Mouse (Mus musculus) MEL (cell line): ENCODE results near the gene Fam110a. TPM values are rescaled to one million over a fixed set of nuclear protein-coding genes. Genes with fewer than 3 reads are reported as not detected.

ENCODE experiments used
- DNase-seq: peaks from one replicate; pipeline ENCODE4 v3.0.0; 2011; ENCODE audit warnings: low read depth, low spot score
- H3K27ac ChIP-seq: 2 replicates; pipeline ENCODE4 v1.5.1; 2012; ENCODE audit warnings: low read depth, mild to moderate bottlenecking, control low read depth, low read length, moderate library complexity; ENCODE audit not compliant: control insufficient read depth
- H3K27me3 ChIP-seq, 2 experiments: fragments of 150-350 bp in 1 of 2; sonication (generic) in 1 of 2; 2 replicates each; pipeline ENCODE4 v1.6.1; 2012; ENCODE audit warnings: low read length in 2 of 2, mild to moderate bottlenecking in 2 of 2, improper control_type of control experiment in 1 of 2, moderate library complexity in 1 of 2; ENCODE audit not compliant: insufficient read depth in 2 of 2, control insufficient read depth in 1 of 2
- H3K36me3 ChIP-seq, 2 experiments: 2 replicates each; pipeline ENCODE4 v1.6.1; 2012 to 2014; ENCODE audit warnings: low read length in 2 of 2, improper control_type of control experiment in 1 of 2, inconsistent platforms in 1 of 2, mild to moderate bottlenecking in 1 of 2; ENCODE audit not compliant: insufficient read depth in 2 of 2, control insufficient read depth in 1 of 2
- H3K4me1 ChIP-seq, 2 experiments: fragments of 150-350 bp in 1 of 2; sonication (generic) in 1 of 2; 2 replicates each; pipeline ENCODE4 v1.6.1; 2012; ENCODE audit warnings: low read length in 2 of 2, improper control_type of control experiment in 1 of 2, mild to moderate bottlenecking in 1 of 2; ENCODE audit not compliant: insufficient read depth in 2 of 2, control insufficient read depth in 1 of 2
- H3K4me3 ChIP-seq, 2 experiments: fragments of 150-350 bp in 1 of 2; sonication (generic) in 1 of 2; 2 replicates each; pipeline ENCODE4 v1.5.1; 2012; ENCODE audit warnings: low read depth in 2 of 2, low read length in 2 of 2, mild to moderate bottlenecking in 2 of 2, moderate library complexity in 2 of 2, control low read depth in 1 of 2, improper control_type of control experiment in 1 of 2; ENCODE audit not compliant: control insufficient read depth in 1 of 2, insufficient read depth in 1 of 2
- H3K79me2 ChIP-seq: 2 replicates; pipeline ENCODE4 v1.6.1; 2012; ENCODE audit warnings: mild to moderate bottlenecking, low read length, moderate library complexity; ENCODE audit not compliant: control insufficient read depth, poor library complexity, insufficient read depth
- H3K9ac ChIP-seq: 2 replicates; pipeline ENCODE4 v1.6.1; 2012; ENCODE audit warnings: low read depth, mild to moderate bottlenecking, control low read depth, low read length, moderate library complexity; ENCODE audit not compliant: control insufficient read depth, poor library complexity, severe bottlenecking
- H3K9me3 ChIP-seq: fragments of 150-350 bp; sonication (generic); replicated peaks from 2 replicates; pipeline ENCODE4 v1.6.1; 2012; ENCODE audit warnings: mild to moderate bottlenecking, low read length, improper control_type of control experiment, moderate library complexity; ENCODE audit not compliant: insufficient read depth
- CHD1 ChIP-seq: IDR thresholded peaks from 2 replicates; pipeline ENCODE4 v1.6.1; 2012; ENCODE audit warnings: low read depth, mild to moderate bottlenecking, inconsistent platforms, low read length, improper control_type of control experiment
- E2F4 ChIP-seq: IDR thresholded peaks from 2 replicates; pipeline ENCODE4 v1.6.1; 2011; ENCODE audit warnings: low read depth, low read length, improper control_type of control experiment, borderline replicate concordance
- EP300 ChIP-seq, 2 experiments: IDR thresholded peaks; 2 replicates each; pipeline ENCODE4 v1.6.1; 2011; ENCODE audit warnings: improper control_type of control experiment in 2 of 2, low read length in 2 of 2, low read depth in 1 of 2, mild to moderate bottlenecking in 1 of 2
- GATA1 ChIP-seq: IDR thresholded peaks from 2 replicates; pipeline ENCODE4 v1.6.1; 2011; ENCODE audit warnings: low read depth, low read length, improper control_type of control experiment
- JUND ChIP-seq: IDR thresholded peaks from 2 replicates; pipeline ENCODE4 v1.6.1; 2011; ENCODE audit warnings: low read depth, mild to moderate bottlenecking, improper control_type of control experiment, low read length
- MAX ChIP-seq: IDR thresholded peaks from 2 replicates; pipeline ENCODE4 v1.6.1; 2011; ENCODE audit warnings: low read length, improper control_type of control experiment
- MXI1 ChIP-seq: IDR thresholded peaks from 2 replicates; pipeline ENCODE4 v1.6.1; 2011; ENCODE audit warnings: mild to moderate bottlenecking, low read depth, low read length, improper control_type of control experiment
- MYB ChIP-seq: IDR thresholded peaks from 2 replicates; pipeline ENCODE4 v1.6.1; 2011; ENCODE audit warnings: mild to moderate bottlenecking, low read depth, low read length, improper control_type of control experiment
- NELFE ChIP-seq: IDR thresholded peaks from 2 replicates; pipeline ENCODE4 v1.6.1; 2011; ENCODE audit warnings: low read depth, low read length, improper control_type of control experiment
- POLR2A ChIP-seq, 2 experiments: IDR thresholded peaks; 2 replicates each; pipeline ENCODE4 v1.6.1; 2011 to 2012; ENCODE audit warnings: low read length in 2 of 2, mild to moderate bottlenecking in 2 of 2, control low read depth in 1 of 2, improper control_type of control experiment in 1 of 2, low read depth in 1 of 2, moderate library complexity in 1 of 2; ENCODE audit not compliant: control insufficient read depth in 1 of 2, insufficient read depth in 1 of 2, poor library complexity in 1 of 2
- POLR2AphosphoS5 ChIP-seq: IDR thresholded peaks from 2 replicates; pipeline ENCODE4 v1.6.1; 2012; ENCODE audit warnings: low read depth, borderline replicate concordance, mild to moderate bottlenecking, inconsistent platforms, low read length, moderate library complexity, mixed read lengths
- TBP ChIP-seq: IDR thresholded peaks from 2 replicates; pipeline ENCODE4 v1.8.0; 2011; ENCODE audit warnings: low read depth, low read length, improper control_type of control experiment
- TCF12 ChIP-seq: IDR thresholded peaks from 2 replicates; pipeline ENCODE4 v1.6.1; 2014; ENCODE audit warnings: low read depth, mild to moderate bottlenecking, inconsistent platforms, low read length, improper control_type of control experiment, moderate library complexity
- USF1 ChIP-seq: IDR thresholded peaks from 2 replicates; pipeline ENCODE4 v1.6.1; 2014; ENCODE audit warnings: low read depth, mild to moderate bottlenecking, inconsistent platforms, low read length, improper control_type of control experiment, moderate library complexity
- USF2 ChIP-seq, 2 experiments: IDR thresholded peaks; 2 replicates each; pipeline ENCODE4 v1.6.1; 2011 to 2012; ENCODE audit warnings: improper control_type of control experiment in 2 of 2, low read length in 2 of 2, borderline replicate concordance in 1 of 2, inconsistent platforms in 1 of 2, low read depth in 1 of 2, mild to moderate bottlenecking in 1 of 2; ENCODE audit not compliant: insufficient read depth in 1 of 2
- ZMIZ1 ChIP-seq: IDR thresholded peaks from 2 replicates; pipeline ENCODE4 v1.6.1; 2012; ENCODE audit warnings: low read depth, mild to moderate bottlenecking, inconsistent platforms, low read length, improper control_type of control experiment, moderate library complexity
- polyA plus RNA-seq, 2 experiments: library from polyadenylated mRNA; stranded (reverse) in 1 of 2; unstranded in 1 of 2; fragments of >175 nt in 1 of 2; fragments of >200 nt in 1 of 2; gene quantifications; 2 replicates each; pipeline versions ENCODE4 v1.2.1 to v1.2.4; 2012; ENCODE audit warnings: low replicate concordance in 2 of 2, low read depth in 1 of 2; ENCODE audit not compliant: insufficient read length in 2 of 2, insufficient read depth in 1 of 2, missing spikeins in 1 of 2
- total RNA-seq: library from RNA; depleted of rRNA; stranded (reverse); fragments of 300-350 nt; gene quantifications from 2 replicates; pipeline ENCODE4 v1.2.3, GENCODE M21; 2012

Fam110a gene
- total and polyA plus RNA-seq, 3 experiments = 5.7 to 10.8 TPM; not detected in 1

- Histone ChIP-seq H3K27me3 (peaks cover 6 to 15% of the 10 kb centered on the region in 2 experiments), H3K27ac (no peak overlapping the region), H3K79me2 (peaks cover 7% of the 10 kb centered on the region), H3K4me1 (peaks cover 0 to 22% of the 10 kb centered on the region in 2 experiments; a peak in 2 of 4 replicates), H3K9ac (no peak overlapping the region), H3K36me3 (peaks cover 0 to 2% of the 10 kb centered on the region in 2 experiments; a peak in 1 of 4 replicates), H3K9me3 (no peaks in the 10 kb centered on the region), H3K4me3 (no peak overlapping the region)
- DNase-seq = no peak
- TF ChIP-seq USF1 (no peak), TCF12 (no peak), NELFE (no peak), POLR2A (IDR thresholded peaks at IDR 0.05; ENCODE audit: control insufficient read depth in 1 of 2, insufficient read depth in 1 of 2, low read depth in 1 of 2, low read length in 2 of 2, poor library complexity in 1 of 2) (no peak), GATA1 (no peak), MYB (no peak), E2F4 (no peak), ZMIZ1 (no peak), MAX (no peak), TBP (no peak), USF2 (IDR thresholded peaks at IDR 0.05; ENCODE audit: borderline replicate concordance in 1 of 2, insufficient read depth in 1 of 2, low read depth in 1 of 2, low read length in 2 of 2) (no peak), EP300 (IDR thresholded peaks at IDR 0.05; ENCODE audit: low read depth in 1 of 2, low read length in 2 of 2) (no peak), POLR2AphosphoS5 (no peak)
Observed at GRCm38 (mm10) chr2:151982476-151982875, 2.5 kb upstream of the Fam110a start.

DNA sequence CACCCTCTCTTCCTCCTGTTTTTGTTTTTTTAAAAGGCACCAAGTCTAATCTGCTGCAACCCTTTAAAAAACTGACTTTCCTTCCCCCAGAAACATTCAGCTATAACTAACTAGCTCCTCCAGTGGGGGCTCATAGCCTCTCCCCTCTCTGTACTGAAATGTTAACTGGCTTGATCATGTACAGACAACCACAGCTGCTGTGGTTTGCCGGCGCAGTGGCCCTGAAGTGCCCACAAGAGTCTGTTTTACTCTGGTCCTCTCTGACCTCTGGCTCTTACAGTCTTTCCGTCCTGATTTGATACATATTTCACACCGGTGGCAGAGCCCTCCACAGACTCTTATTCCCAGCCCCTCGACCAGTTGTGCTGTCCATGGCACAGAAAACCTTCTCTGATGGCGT lies 1.2 kb upstream of the Fam110a start:
- no peak for DNase-seq
- Histone ChIP-seq H3K4me1 (peaks cover 0 to 22% of the 10 kb centered on the region in 2 experiments; a peak in 2 of 4 replicates), H3K36me3 (peaks cover 0 to 2% of the 10 kb centered on the region in 2 experiments; a peak in 1 of 4 replicates), H3K27ac (no peak overlapping the region), H3K27me3 (peaks cover 3 to 8% of the 10 kb centered on the region in 2 experiments), H3K9me3 (no peaks in the 10 kb centered on the region), H3K9ac (no peak overlapping the region), H3K4me3 (no peak overlapping the region), H3K79me2 (peaks cover 7% of the 10 kb centered on the region)
- TF ChIP-seq MXI1 (no peak), CHD1 (no peak), JUND (no peak)
